21 mouse cellular contexts compared by ENCODE assay signal in the genomic region with DNA sequence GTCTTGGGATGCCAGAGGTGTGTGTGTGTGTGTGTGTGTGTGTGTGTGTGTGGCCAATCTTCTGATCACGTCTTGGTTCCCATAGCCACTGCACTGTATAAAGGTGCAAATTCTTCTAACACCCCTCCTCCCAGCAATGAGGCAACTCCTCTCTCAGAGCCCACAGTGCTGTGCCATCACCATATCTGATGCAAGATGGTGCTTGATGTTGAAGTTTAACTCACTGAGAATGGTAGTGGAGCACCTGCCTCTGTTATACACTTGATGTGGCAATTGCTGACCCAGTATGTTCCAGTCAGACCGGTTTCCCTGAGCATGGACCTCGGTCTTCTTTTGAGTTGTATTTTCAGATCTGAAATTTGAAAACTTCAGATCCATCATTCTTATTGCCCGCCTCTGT.
"Had no signal": no experiment of that assay in that cellular context is flagged by ENCODE, and none has a peak within 500 bp of the region (broad histone marks: within the 10 kb centered on the region; RNA-seq: fewer than 3 reads in every experiment).

No protein-coding gene starts in this region.

- H3K4me2 ChIP-seq: heart, embryonic 12.5 days; hindbrain, embryonic 13.5 days; hindbrain, embryonic 15.5 days; limb, embryonic 13.5 days; limb, embryonic 15.5 days had no signal

- H3K27ac ChIP-seq: heart, embryonic 10.5 days; hindbrain, embryonic 13.5 days; hindbrain, embryonic 15.5 days; hindbrain, postnatal 0 days; layer of hippocampus, adult 2 months; limb, embryonic 13.5 days; limb, embryonic 15.5 days had no signal

- H3K4me3 ChIP-seq: heart, embryonic 10.5 days; heart, embryonic 12.5 days; hindbrain, embryonic 13.5 days; hindbrain, embryonic 15.5 days; layer of hippocampus, adult 2 months; limb, embryonic 13.5 days; limb, embryonic 15.5 days had no signal

- H3K36me3 ChIP-seq: heart, embryonic 10.5 days; heart, embryonic 12.5 days; hindbrain, embryonic 13.5 days; hindbrain, embryonic 15.5 days; limb, embryonic 13.5 days; limb, embryonic 15.5 days had no signal

- H3K9ac ChIP-seq: forebrain, postnatal 0 days; heart, embryonic 12.5 days; hindbrain, embryonic 13.5 days; hindbrain, embryonic 15.5 days; limb, embryonic 13.5 days; limb, embryonic 15.5 days had no signal

- DNase-seq: forebrain, postnatal 0 days; gastrocnemius, postnatal 14 days; gastrocnemius, postnatal 36 days; heart, adult 18-20 months; heart, postnatal 10 days; kidney, adult 18-20 months; kidney, adult 8-10 months; kidney, postnatal 10 days; kidney, postnatal 25 days; kidney, postnatal 4 days; layer of hippocampus, postnatal 36 days; left cerebral cortex, postnatal 4 days had no signal

- ATAC-seq: forebrain, postnatal 0 days; hindbrain, postnatal 0 days; intestine, embryonic 16.5 days had no signal

- H3K9me3 ChIP-seq: heart, embryonic 10.5 days; heart, embryonic 12.5 days; hindbrain, embryonic 13.5 days; hindbrain, embryonic 15.5 days; limb, embryonic 13.5 days; limb, embryonic 15.5 days had no signal
